Mouse (Mus musculus) liver, embryonic 14.5 days (tissue): Measurements from ENCODE around the gene Ppef2.

Source experiments
- CTCF ChIP-seq: IDR thresholded peaks from 2 replicates; pipeline ENCODE4 v1.5.1; 2016; ENCODE audit warnings: antibody characterized with exemption, low read depth, control low read depth
- EP300 ChIP-seq: IDR thresholded peaks from 2 replicates; pipeline ENCODE4 v1.6.1; 2016; ENCODE audit warnings: antibody characterized with exemption, low read depth

- TF ChIP-seq CTCF: no peak
- no peak for TF ChIP-seq EP300
These were observed 7.8 kb upstream of the Ppef2 start for GRCm38 (mm10) chr5:92263761-92264359.
